Mouse (Mus musculus) lung, embryonic 14.5 days (tissue): ENCODE results near the gene 2010111I01Rik. TPM values are rescaled to one million over a fixed set of nuclear protein-coding genes. Genes with fewer than 3 reads are reported as not detected.
"Not testable (repeated sequence)": the region's sequence is repeated elsewhere in the genome, so short reads cannot be mapped to it uniquely, and the experiment has no call there.

Source experiments
- ATAC-seq: fragments of 200-750 bp; cut with Nextera tagmentation; 2 replicates; pipeline ENCODE4 v1.8.0; 2017; ENCODE audit warnings: mild to moderate bottlenecking, moderate TSS enrichment, moderate library complexity; ENCODE audit not compliant: insufficient read depth
- DNase-seq: peaks from one replicate; pipeline ENCODE4 v3.0.0-alpha.2; 2015
- H3K27ac ChIP-seq: fragments of 300-500 bp; sonication (generic); 2 replicates; pipeline ENCODE4 v1.5.1; 2014; ENCODE audit warnings: low read depth, mild to moderate bottlenecking, moderate library complexity
- H3K27me3 ChIP-seq: fragments of 300-500 bp; sonication (generic); 2 replicates; pipeline ENCODE4 v1.6.1; 2014; ENCODE audit warnings: low read length, control low read depth; ENCODE audit not compliant: insufficient read depth
- H3K36me3 ChIP-seq: fragments of 300-500 bp; sonication (generic); 2 replicates; pipeline ENCODE4 v1.6.1; 2014; ENCODE audit warnings: control low read depth; ENCODE audit not compliant: insufficient read depth
- H3K4me1 ChIP-seq: fragments of 300-500 bp; sonication (generic); 2 replicates; pipeline ENCODE4 v1.6.1; 2014; ENCODE audit warnings: antibody characterized with exemption, control low read depth; ENCODE audit not compliant: insufficient read depth
- H3K4me2 ChIP-seq: fragments of 300-500 bp; sonication (generic); 2 replicates; pipeline ENCODE4 v1.6.1; 2014; ENCODE audit warnings: mild to moderate bottlenecking
- H3K4me3 ChIP-seq: fragments of 300-500 bp; sonication (generic); 2 replicates; pipeline ENCODE4 v1.5.1; 2014; ENCODE audit warnings: low read depth, low read length
- H3K9ac ChIP-seq: fragments of 300-500 bp; sonication (generic); 2 replicates; pipeline ENCODE4 v1.6.1; 2014
- H3K9me3 ChIP-seq: fragments of 300-500 bp; sonication (generic); 2 replicates; pipeline ENCODE4 v1.6.1; 2016; ENCODE audit warnings: low read depth, low read length, control low read depth
- CTCF ChIP-seq: IDR thresholded peaks from 2 replicates; pipeline ENCODE4 v1.5.1; 2016; ENCODE audit warnings: antibody characterized with exemption, low read depth
- WGBS: fragments of 180-500 bp; shearing (Covaris S2); extraction: QIAGEN DNeasy Blood & Tissue Kit; methylation state at CpG from one replicate; pipeline ENCODE4 v1.1.7; 2014; 5-methylcytosine and 5-hydroxymethylcytosine counted together
- polyA plus RNA-seq: library from polyadenylated mRNA; unstranded; fragments of >200 nt; fragmentation: Nextera tagmentation; extraction: Ambion mirVana; gene quantifications from 2 replicates; pipeline ENCODE4 v1.2.1, GENCODE M21; 2014

2010111I01Rik gene
- polyA plus RNA-seq, 1 experiment from 2014 or later, result 156 TPM

- 85% methylated on average over 4 of the region's 4 CpGs for WGBS
- no peaks in the 10 kb centered on the region for H3K36me3 ChIP-seq
- DNase-seq (no peak), ATAC-seq (no peak)
- TF ChIP-seq CTCF, result no peak
- H3K4me1 ChIP-seq, result no peaks in the 10 kb centered on the region
- H3K4me2 ChIP-seq, result no peak overlapping the region
- H3K9me3 ChIP-seq, result no peaks in the 10 kb centered on the region
- no peak overlapping the region for H3K9ac ChIP-seq
- no peak overlapping the region for H3K27ac ChIP-seq
- no peak overlapping the region for H3K4me3 ChIP-seq
- no peaks in the 10 kb centered on the region for H3K27me3 ChIP-seq
Measured at GRCm38 (mm10) chr13:63350076-63350475, 385.4 kb downstream of the 2010111I01Rik start.

GRCm38 (mm10) chr13:63353312-63353711, 388.6 kb downstream of the 2010111I01Rik start:
- ATAC-seq, H3K4me1 ChIP-seq, H3K36me3 ChIP-seq, H3K27ac ChIP-seq, H3K9ac ChIP-seq, H3K27me3 ChIP-seq, H3K4me3 ChIP-seq, H3K9me3 ChIP-seq, H3K4me2 ChIP-seq, DNase-seq: not testable (repeated sequence)
- 83% methylated on average over 4 of the region's 4 CpGs for WGBS

- TF ChIP-seq CTCF, result no peak
Measured at GRCm38 (mm10) chr13:63356101-63356500, 391.4 kb downstream of the 2010111I01Rik start.

GRCm38 (mm10) chr13:63356558-63356957, 391.9 kb downstream of the 2010111I01Rik start:
- Histone ChIP-seq H3K27me3 (no peaks in the 10 kb centered on the region), H3K9me3 (no peaks in the 10 kb centered on the region), H3K9ac (no peak overlapping the region), H3K4me1 (no peaks in the 10 kb centered on the region), H3K4me3 (no peak overlapping the region), H3K4me2 (no peak overlapping the region), H3K36me3 (no peaks in the 10 kb centered on the region), H3K27ac (no peak overlapping the region)
- peak; percentile 86 for TF ChIP-seq CTCF
- WGBS, result 31% methylated on average over 3 of the region's 3 CpGs
- DNase-seq (peak; percentile 88), ATAC-seq (no peak)

More at GRCm38 (mm10) chr13:63356101-63356500, 391.4 kb downstream of the 2010111I01Rik start:
- no peak overlapping the region for H3K27ac ChIP-seq
- H3K4me1 ChIP-seq, result no peaks in the 10 kb centered on the region
- DNase-seq (no peak), ATAC-seq (no peak)
- no peaks in the 10 kb centered on the region for H3K36me3 ChIP-seq
- H3K4me2 ChIP-seq, result no peak overlapping the region
- no peak overlapping the region for H3K4me3 ChIP-seq
- H3K27me3 ChIP-seq, result no peaks in the 10 kb centered on the region
- no peak overlapping the region for H3K9ac ChIP-seq
- 88% methylated on average over 4 of the region's 4 CpGs for WGBS
- H3K9me3 ChIP-seq, result no peaks in the 10 kb centered on the region

- no peaks in the 10 kb centered on the region for H3K9me3 ChIP-seq
- H3K4me3 ChIP-seq, result no peak overlapping the region
- no peak overlapping the region for H3K4me2 ChIP-seq
- H3K27ac ChIP-seq, result no peak overlapping the region
- H3K9ac ChIP-seq, result no peak overlapping the region
- ATAC-seq, result peak; percentile 32; the same call in 1 of the 2 replicates
- H3K27me3 ChIP-seq, result no peaks in the 10 kb centered on the region
- WGBS, result 43% methylated on average over 4 of the region's 4 CpGs
- DNase-seq, result peak; percentile 70
- H3K4me1 ChIP-seq, result no peaks in the 10 kb centered on the region
- no peak for TF ChIP-seq CTCF
- no peaks in the 10 kb centered on the region for H3K36me3 ChIP-seq
Measured at GRCm38 (mm10) chr13:63359393-63359792, 394.7 kb downstream of the 2010111I01Rik start.

GRCm38 (mm10) chr13:63360111-63360885, 395.6 kb downstream of the 2010111I01Rik start:
- Histone ChIP-seq H3K4me3 (no peak overlapping the region), H3K36me3 (no peaks in the 10 kb centered on the region), H3K27me3 (no peaks in the 10 kb centered on the region), H3K4me2 (no peak overlapping the region), H3K27ac (0 out of 2 replicates have a peak overlapping the region, but pooled peaks have one; percentile 43), H3K9me3 (no peaks in the 10 kb centered on the region), H3K9ac (no peak overlapping the region), H3K4me1 (no peaks in the 10 kb centered on the region)
- WGBS, result 37% methylated on average over 4 of the region's 4 CpGs
- ATAC-seq (peak; percentile 36), DNase-seq (peak; percentile 32)
- TF ChIP-seq CTCF, result no peak

GRCm38 (mm10) chr13:63361755-63362154, 397.1 kb downstream of the 2010111I01Rik start:
- Histone ChIP-seq H3K27ac (no peak overlapping the region), H3K4me2 (no peak overlapping the region), H3K4me1 (no peaks in the 10 kb centered on the region), H3K36me3 (no peaks in the 10 kb centered on the region), H3K4me3 (no peak overlapping the region), H3K9ac (no peak overlapping the region), H3K9me3 (no peaks in the 10 kb centered on the region), H3K27me3 (no peaks in the 10 kb centered on the region)
- no peak for TF ChIP-seq CTCF
- 66% methylated on average over 3 of the region's 3 CpGs for WGBS
- ATAC-seq (no peak), DNase-seq (no peak)
